Mouse (Mus musculus) midbrain, embryonic 13.5 days (tissue): ENCODE measurements at regions not wholly inside any gene's neighbourhood (a gene's known extent, or its start where the extent isn't known, plus 50 kb on each side); places are given as distances from the start of the nearest gene placed in this dataset.

ENCODE experiments used
- ATAC-seq: fragments of 200-750 bp; cut with Nextera tagmentation; 2 replicates; pipeline ENCODE4 v1.8.0; 2017; ENCODE audit warnings: mild to moderate bottlenecking, moderate TSS enrichment, moderate library complexity
- H3K27ac ChIP-seq: fragments of 300-500 bp; sonication (generic); 2 replicates; pipeline ENCODE4 v1.5.1; 2015; ENCODE audit warnings: inconsistent platforms, mild to moderate bottlenecking, moderate library complexity
- H3K27me3 ChIP-seq: fragments of 300-500 bp; sonication (generic); 2 replicates; pipeline ENCODE4 v1.6.1; 2015; ENCODE audit warnings: mild to moderate bottlenecking, inconsistent platforms
- H3K36me3 ChIP-seq: fragments of 300-500 bp; sonication (generic); 2 replicates; pipeline ENCODE4 v1.6.1; 2015; ENCODE audit warnings: mild to moderate bottlenecking, inconsistent platforms
- H3K4me1 ChIP-seq: fragments of 300-500 bp; sonication (generic); replicated peaks from 2 replicates; pipeline ENCODE4 v1.6.1; 2015; ENCODE audit warnings: inconsistent platforms
- H3K4me2 ChIP-seq: fragments of 300-500 bp; sonication (generic); replicated peaks from 2 replicates; pipeline ENCODE4 v1.6.1; 2015; ENCODE audit warnings: moderate library complexity, mild to moderate bottlenecking, inconsistent platforms
- H3K4me3 ChIP-seq: fragments of 300-500 bp; sonication (generic); replicated peaks from 2 replicates; pipeline ENCODE4 v1.5.1; 2015; ENCODE audit warnings: mild to moderate bottlenecking, inconsistent platforms
- H3K9ac ChIP-seq: fragments of 300-500 bp; sonication (generic); replicated peaks from 2 replicates; pipeline ENCODE4 v1.6.1; 2015; ENCODE audit warnings: mild to moderate bottlenecking, inconsistent platforms
- H3K9me3 ChIP-seq: fragments of 300-500 bp; sonication (generic); 2 replicates; pipeline ENCODE4 v1.6.1; 2016; ENCODE audit warnings: mild to moderate bottlenecking, inconsistent platforms
- WGBS: fragments of 180-500 bp; shearing (Covaris S2); methylation state at CpG from one replicate; pipeline ENCODE4 v1.1.7; 2015; 5-methylcytosine and 5-hydroxymethylcytosine counted together

- Histone ChIP-seq H3K4me3 (no peak overlapping the region), H3K4me1 (0 out of 2 replicates have a peak, but pooled peaks cover 11% of the 10 kb centered on the region), H3K4me2 (0 out of 2 replicates have a peak overlapping the region, but pooled peaks have one; percentile 9), H3K36me3 (no peaks in the 10 kb centered on the region), H3K27ac (no peak overlapping the region), H3K27me3 (no peaks in the 10 kb centered on the region), H3K9me3 (no peaks in the 10 kb centered on the region), H3K9ac (no peak overlapping the region)
- peak; percentile 72 for ATAC-seq
- 43% methylated on average over 7 of the region's 7 CpGs for WGBS
Measured at GRCm38 (mm10) chr13:42244240-42245086, 56.8 kb upstream of the Edn1 start.

GRCm38 (mm10) chr13:42245753-42246409 is 55.4 kb upstream of the Edn1 start:
- ATAC-seq = no peak
- H3K27me3 ChIP-seq = no peaks in the 10 kb centered on the region
- H3K4me3 ChIP-seq = no peak overlapping the region
- H3K4me2 ChIP-seq = no peak overlapping the region
- H3K36me3 ChIP-seq = no peaks in the 10 kb centered on the region
- H3K9ac ChIP-seq = no peak overlapping the region
- WGBS = 88% methylated on average over 11 of the region's 11 CpGs
- H3K27ac ChIP-seq = no peak overlapping the region
- H3K9me3 ChIP-seq = no peaks in the 10 kb centered on the region
- 0 out of 2 replicates have a peak, but pooled peaks cover 11% of the 10 kb centered on the region for H3K4me1 ChIP-seq
